Mouse (Mus musculus) yolk sac, embryonic 10.5 days (tissue): ENCODE measurements at regions not wholly inside any gene's neighbourhood (a gene's known extent, or its start where the extent isn't known, plus 50 kb on each side); places are given as distances from the start of the nearest gene placed in this dataset.

Experiments used
- DNase-seq: peaks from one replicate; pipeline ENCODE4 v3.0.0-alpha.2; 2017; ENCODE audit warnings: low spot score

DNA sequence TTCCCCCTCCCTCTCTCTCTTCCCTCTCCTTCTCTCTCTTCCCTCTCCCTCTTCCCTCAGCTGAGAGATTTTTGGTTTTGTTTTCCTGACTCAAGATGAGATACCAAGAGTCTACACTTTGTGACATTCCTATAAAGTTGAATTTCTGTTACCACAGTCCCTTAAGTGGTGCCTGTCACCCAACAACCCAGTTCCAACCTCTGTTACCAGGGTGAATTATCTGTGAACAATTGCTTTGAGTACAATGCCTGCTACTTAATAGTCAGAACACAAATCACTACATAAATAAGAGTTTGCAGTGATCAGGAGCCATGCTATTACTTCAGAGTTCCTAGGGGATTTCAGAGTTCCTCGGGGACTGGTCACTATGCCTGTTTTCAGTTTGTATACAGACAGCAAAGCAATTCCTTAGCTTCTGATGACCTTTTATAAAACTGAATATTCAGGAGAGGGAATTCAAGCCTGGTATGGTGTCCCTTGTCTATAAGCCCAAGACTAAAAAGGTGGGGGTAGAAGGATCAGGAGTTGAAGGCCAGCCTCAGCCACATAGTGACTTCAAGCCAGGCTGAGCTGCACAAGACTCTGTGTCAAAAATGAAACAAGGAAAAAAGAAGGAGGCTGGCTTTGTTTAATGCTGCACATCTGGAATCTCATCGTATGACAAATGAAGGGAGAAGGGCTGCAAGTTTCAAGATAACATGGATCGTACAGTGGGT is 99.2 kb upstream of the F13a1 start:
- no peak for DNase-seq

DNA sequence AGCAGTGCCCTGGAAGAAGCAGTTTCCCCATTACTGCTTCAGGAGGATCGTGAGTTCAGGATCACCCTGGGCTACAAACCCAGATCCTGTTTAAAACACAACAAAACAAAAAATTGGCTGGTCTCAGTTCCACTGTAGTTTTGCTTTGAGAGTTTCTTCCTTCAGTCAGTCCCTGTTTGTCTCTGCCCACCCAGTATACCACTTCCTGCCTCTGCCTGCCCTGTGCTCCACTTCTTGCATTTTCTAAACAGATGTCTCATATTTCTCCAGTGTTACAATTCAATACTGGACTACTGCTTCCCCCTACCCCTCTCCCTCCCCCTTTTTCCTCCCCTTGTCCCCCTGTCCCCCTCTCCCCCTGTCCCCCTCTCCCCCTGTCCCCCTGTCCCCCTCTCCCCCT is 98.6 kb upstream of the F13a1 start:
- DNase-seq = no peak

DNA sequence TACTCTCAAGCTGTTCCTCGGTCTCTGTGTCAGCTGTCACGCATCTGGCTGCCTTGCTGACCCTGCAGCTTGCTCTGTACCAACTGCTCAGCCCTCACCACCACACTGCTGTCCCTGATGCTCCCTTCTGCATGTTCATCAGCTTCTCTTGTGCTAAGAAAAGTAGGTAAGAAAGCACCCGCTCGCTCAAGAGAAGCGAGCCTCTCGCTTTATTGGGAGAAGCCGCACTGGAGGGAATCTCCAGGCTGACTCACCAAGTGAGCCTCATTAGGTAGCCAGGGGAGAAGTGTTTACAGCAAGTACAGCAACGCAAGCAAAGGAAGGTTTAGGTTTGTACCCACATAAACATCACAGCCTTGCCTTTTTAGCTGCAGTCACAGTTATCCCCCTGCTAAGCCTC is 97.7 kb upstream of the F13a1 start:
- no peak for DNase-seq

DNA sequence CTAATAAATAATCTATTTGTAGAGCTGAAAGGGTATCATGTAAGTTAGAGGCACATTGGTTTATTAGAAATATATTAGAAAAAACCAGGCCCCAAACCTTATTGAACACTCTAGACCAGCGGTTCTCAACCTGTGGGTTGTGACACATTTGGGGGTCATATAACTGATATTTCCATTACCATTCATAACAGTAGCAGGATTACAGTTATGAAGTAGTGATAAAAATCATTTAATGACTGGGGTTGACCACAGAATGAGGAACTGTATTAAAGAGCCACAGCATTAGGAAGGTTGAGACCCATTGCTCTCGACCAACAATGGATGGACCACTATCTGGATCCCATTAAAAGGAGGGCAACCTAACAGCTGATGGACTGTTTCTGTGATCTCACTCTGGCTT is 92.8 kb upstream of the F13a1 start:
- DNase-seq = no peak

DNA sequence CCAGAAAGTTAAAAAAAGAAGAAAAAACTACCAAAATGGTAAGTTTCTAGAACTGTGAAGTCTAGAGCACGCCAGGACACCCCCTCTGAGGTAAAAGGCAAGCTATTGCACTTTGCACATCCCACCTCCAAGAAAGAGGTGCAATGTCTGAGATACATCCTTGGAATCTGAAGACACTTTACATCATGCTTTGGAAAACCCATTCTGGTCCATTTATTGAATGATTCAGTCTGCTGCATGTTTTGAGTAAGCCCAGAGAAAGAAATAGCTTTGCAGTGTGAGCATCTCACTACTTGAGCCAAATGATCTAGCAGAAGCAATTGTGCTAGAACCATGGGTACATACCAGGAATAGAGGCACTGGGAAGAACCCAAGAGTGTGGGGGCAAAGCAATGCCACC is 85.1 kb upstream of the F13a1 start:
- DNase-seq = no peak

DNA sequence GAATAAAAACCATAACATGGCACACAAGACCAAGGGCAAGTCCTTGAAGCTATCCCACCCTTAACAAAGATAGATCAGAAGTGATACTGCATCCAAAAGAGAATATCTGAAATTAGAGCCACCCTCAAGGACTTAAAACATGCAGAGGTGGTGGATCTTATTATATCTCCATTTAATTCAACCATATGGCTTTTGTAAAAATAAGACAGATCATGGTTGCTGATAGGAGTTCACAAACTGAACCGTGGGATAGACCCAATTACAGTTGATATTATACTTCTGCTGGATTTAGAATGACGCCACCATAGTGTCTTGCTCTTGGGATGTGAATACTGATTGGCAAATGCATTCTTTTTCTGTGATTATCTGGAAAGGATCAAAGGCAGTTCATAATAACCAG is 84.5 kb upstream of the F13a1 start:
- DNase-seq = no peak

DNA sequence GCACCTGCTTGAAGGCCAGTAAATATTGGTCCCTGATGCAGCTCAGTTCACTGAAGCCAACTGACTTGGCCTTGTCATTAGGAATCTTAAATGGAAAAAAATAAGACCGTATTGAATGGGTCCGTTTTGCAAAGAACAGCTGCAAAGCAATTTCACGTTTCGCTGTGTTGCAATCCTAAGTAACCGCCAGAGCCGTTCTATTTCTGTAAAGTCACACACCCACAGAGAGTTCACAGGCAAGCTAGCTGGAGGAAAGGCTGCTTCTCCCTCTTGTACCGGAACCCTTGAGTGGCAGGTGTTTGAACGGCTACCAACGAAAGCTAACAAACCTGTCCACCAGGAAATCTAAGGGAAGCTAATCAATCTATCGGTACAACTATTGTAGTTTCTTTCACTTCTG is 80.6 kb upstream of the F13a1 start:
- DNase-seq = no peak

DNA sequence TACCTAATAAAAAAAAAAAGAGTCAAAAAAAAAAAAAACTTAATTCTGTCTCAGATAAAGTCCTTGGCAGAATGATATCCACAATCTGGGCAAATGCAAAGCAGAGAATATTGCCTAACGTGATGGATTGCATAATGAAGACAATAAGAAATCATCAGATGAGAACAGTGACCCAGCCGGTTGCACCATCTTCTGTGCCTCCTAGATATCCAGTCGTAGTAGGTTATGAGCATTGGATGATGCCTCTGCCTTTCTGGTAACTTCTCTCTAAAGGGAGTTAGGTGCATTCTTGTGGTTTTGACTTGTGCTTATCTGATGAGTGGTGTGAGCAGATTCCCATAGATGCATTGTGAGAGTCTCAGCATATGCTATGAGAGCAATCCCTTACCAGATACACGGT is 71.6 kb upstream of the F13a1 start:
- DNase-seq = no peak

DNA sequence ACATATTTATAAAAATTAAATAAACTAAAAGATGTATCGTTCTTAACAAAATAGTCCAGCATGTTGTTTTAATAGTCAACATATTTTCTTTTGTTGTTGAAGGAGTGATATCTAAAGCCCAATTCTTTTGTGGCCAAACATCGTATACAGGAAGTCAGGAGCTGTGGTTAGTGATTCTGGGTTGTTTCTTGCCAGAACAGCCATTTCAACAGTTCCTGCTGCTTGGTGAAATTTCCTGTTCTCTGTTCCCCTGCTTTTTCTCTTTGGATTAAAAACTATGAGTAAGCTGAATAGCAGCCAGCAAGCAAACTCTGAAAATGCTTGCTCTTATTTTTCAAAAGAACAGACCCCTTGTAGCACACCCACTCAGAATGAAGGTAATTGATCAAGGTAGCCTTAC is 70.2 kb upstream of the F13a1 start:
- DNase-seq = no peak

DNA sequence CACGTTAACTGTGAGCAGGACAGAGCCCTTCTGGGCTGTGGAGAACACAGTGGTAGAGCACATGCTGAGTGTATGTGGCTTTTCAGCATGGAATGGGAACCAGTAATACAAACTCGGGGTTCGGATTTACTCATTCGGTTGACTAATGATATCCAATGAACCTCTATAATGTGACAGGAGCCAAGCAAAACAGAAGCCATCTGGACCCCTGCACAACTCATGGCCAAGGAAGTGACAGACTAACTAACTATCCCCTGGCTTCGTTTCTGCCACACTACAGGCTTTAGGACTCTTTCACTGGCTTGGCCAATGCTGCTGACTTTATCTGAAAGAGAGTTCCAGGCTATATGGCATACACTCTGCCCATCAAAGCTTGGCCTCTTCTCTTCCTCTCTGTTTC is 64.3 kb upstream of the F13a1 start:
- DNase-seq = no peak

DNA sequence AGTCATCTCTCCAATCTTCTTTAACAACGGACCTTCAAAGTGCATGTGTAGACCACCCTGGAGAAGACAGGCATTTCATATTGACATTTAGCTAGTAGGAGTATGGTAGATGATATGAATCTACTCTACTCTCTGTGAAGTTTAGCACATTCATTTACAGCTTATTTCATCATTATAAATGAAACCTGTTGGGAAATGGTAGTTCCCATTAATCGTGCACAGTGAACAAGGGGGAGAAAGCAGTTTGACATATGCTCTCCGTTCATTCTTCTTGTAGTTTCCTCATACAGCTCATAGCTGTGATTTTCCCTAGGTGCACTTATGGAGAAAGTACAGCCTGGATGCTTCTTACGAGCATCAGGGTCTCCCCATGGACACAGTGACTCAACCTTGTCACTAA is 61.7 kb upstream of the F13a1 start:
- DNase-seq = no peak

DNA sequence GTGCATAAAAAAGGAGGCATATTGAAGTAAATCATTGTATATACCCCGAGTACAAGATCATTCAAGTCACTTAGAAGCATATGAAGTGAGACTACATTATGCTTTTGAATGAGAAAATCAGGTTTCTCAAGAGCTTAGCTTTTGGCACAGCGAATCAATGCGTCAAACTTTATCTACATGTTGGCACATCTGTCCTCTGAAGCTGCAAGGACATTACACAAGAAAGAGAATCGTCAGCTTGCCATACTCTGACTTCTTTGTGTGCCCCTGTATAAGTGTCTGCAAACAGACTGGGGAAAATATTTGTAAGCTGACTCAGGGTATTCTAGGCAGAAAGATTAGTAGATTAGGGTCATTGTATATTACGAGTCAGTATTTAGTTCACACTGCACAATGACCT is 57.7 kb upstream of the F13a1 start:
- DNase-seq = no peak

DNA sequence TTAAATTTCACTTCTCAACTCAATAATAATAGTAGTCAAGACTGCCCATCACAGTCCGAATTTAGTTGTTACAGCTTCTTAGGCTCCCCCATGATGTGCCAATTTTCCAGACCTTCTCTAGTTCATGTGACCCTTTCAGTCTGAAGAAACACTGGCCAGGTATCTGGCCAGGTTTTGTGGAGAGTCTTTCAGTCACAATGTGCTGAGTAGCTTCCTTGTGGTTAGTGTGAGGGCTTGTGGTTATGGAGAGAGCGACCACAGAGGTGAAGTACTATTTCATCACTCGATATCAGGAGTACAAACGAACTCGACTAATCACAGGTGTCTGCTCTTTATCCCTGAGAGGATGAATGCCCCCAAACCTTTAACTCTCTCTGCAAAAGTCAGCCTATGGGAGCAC is 56.0 kb upstream of the F13a1 start:
- DNase-seq = no peak

DNA sequence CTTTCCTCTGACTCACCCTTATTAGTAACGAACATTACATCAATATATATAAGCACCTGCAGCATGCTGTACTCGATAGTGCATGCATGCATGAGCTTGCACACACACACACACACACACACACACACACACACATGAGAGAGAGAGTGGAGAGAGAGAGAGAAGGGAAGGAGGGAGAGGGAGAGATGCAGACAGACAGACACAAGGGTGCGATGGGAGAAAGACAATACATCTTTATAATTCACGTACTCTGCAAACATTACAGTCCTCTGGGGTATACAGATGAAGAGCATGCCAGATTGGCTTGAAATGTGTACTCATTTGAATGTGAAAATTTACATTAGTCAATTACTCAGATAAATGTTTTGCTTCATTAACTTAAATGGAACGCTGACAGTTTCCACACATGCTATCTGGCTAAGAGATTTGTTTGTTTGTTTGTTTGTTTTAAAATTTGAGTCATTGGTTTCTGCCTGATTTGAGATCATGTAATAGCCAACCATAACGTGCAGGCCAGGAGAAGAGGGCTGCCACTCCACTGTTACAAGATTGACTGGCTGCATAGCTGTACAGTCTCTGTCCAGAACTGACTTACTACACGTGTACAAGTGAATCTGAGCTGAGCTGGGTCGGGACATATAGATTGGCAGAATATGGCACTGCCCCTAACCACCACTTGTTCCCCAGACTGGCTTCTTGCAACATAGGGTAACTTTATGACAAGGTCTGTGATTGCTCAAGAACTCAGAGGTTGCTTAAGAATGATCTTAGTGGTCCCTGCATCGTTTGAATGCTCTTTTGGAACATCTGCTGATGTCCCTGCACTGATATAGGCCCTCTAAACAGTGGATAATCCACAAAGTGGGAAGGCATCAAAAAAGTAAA is 54.6 kb upstream of the F13a1 start:
- DNase-seq = no peak

DNA sequence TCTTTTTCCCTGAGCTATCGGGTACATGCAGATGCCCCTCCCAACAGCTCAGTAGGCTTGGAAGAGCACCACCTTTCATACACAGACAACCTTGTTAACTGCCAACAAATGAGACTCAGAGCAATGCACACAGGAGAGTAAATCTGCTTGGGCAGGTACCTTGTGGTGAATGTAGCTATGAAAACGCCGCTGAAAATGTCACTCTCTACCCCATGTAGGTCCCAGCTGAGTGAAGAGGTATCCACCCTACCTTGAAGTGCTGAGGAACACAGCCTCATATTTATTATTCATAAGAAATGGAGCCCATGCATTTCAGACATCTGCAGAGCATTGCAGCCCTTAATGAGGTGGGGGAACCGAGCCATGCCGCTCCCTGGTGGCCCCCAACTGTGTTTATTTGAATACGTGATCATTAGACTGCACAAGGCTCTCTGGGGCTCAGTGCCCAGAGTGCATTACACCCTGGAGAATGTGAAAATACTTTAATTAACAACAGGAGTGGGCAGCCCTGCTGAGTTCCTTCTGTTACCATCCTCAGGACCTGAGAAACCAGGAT is 53.8 kb upstream of the F13a1 start:
- no peak for DNase-seq

DNA sequence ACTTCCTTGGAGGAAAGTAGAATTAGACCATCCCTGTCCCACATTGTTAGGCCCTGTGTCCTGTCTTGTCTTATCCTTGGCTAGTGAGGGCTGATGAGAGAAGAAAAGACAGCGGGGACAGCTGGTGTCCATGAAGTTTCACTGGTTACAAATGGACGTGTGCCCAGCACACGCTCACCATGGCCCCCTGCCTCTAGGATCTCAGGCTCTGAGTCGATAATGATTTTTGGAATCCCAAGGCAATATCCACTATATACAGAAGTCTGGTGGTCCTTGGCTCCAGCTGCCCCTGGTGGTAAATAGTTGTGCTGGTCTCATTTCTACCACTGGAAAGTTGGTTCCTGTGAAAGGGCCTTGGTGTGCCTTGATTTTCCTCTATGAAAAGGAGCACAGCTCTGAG is 51.7 kb upstream of the F13a1 start:
- DNase-seq = no peak
